Mouse (Mus musculus) kidney, postnatal 14 days (tissue): ENCODE data around the gene Ttyh1.

ENCODE experiments used
- DNase-seq: peaks from one replicate; pipeline ENCODE4 v3.0.0; 2022; ENCODE audit warnings: mixed read lengths

Ttyh1 gene

GRCm38 (mm10) chr7:4119344-4119902 lies at the start of gene Ttyh1:
Ttyh1 (plus strand) TSS chr7:4119408.
- DNase-seq = peak; percentile 24

GRCm38 (mm10) chr7:4071066-4071465 lies 48.1 kb upstream of the Ttyh1 start:
- DNase-seq = no peak

- no peak for DNase-seq
These were observed 46.1 kb upstream of the Ttyh1 start for GRCm38 (mm10) chr7:4073144-4073543.

GRCm38 (mm10) chr7:4079511-4079910 lies 39.7 kb upstream of the Ttyh1 start:
- DNase-seq = no peak

- no peak for DNase-seq
These were observed 38.7 kb upstream of the Ttyh1 start for GRCm38 (mm10) chr7:4080552-4080951.

GRCm38 (mm10) chr7:4081706-4082105 lies 37.5 kb upstream of the Ttyh1 start:
- DNase-seq = no peak

- DNase-seq = peak; percentile 8
These were observed 36.4 kb upstream of the Ttyh1 start for GRCm38 (mm10) chr7:4082804-4083203.

GRCm38 (mm10) chr7:4084161-4084560 lies 35.0 kb upstream of the Ttyh1 start:
- DNase-seq = no peak

- DNase-seq = no peak
These were observed 33.6 kb upstream of the Ttyh1 start for GRCm38 (mm10) chr7:4085562-4085961.

- DNase-seq = no peak
These were observed 31.8 kb upstream of the Ttyh1 start for GRCm38 (mm10) chr7:4087238-4087895.

- no peak for DNase-seq
These were observed 31.2 kb upstream of the Ttyh1 start for GRCm38 (mm10) chr7:4087896-4088480.

- DNase-seq = no peak
These were observed 30.5 kb upstream of the Ttyh1 start for GRCm38 (mm10) chr7:4088679-4089078.

- no peak for DNase-seq
These were observed 28.0 kb upstream of the Ttyh1 start for GRCm38 (mm10) chr7:4091170-4091569.

- DNase-seq = no peak
These were observed 20.9 kb upstream of the Ttyh1 start for GRCm38 (mm10) chr7:4098301-4098700.

- DNase-seq = no peak
These were observed 20.4 kb upstream of the Ttyh1 start for GRCm38 (mm10) chr7:4098832-4099231.

GRCm38 (mm10) chr7:4101144-4101543 lies 18.1 kb upstream of the Ttyh1 start:
- DNase-seq = no peak

- DNase-seq = peak; percentile 44
These were observed 15.8 kb upstream of the Ttyh1 start for GRCm38 (mm10) chr7:4103411-4103810.

- DNase-seq = no peak
These were observed 7.4 kb upstream of the Ttyh1 start for GRCm38 (mm10) chr7:4111766-4112165.

GRCm38 (mm10) chr7:4117050-4117814 lies 2.0 kb upstream of the Ttyh1 start:
- no peak for DNase-seq

GRCm38 (mm10) chr7:4119976-4120921 lies 1.0 kb downstream of the Ttyh1 start:
- no peak for DNase-seq

- DNase-seq = no peak
These were observed 3.0 kb downstream of the Ttyh1 start for GRCm38 (mm10) chr7:4122076-4122768.

GRCm38 (mm10) chr7:4122783-4123182 lies 3.6 kb downstream of the Ttyh1 start:
- DNase-seq = no peak
